Mouse (Mus musculus): ENCODE measurements around the gene Efna5. TPM values are rescaled to one million over a fixed set of nuclear protein-coding genes. Genes with fewer than 3 reads are reported as not detected.

Efna5 gene
- total and polyA plus RNA-seq, 3 experiments: 0.04 to 0.23 TPM; not detected in 1

DNA sequence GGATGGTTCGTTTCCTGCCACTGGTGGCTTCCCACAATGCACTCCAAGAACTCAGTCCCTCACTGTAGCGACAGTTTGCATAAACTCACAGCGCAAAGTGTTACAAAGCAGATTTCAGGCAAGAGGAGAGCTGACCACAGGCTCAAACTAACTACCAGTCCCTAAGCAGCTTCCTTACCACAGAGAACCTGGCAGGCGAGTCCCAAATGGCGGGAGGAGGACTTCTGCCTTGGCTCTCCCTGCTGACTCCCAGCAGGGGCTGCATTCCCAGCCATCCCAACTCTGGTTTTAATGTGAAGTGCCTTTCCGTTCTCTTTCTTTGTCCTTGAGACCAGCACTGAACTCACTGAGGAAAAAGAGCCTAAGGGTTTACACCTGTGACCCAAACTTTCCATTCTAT, 195.9 kb downstream of the Efna5 start:
- Histone ChIP-seq H3K9me3 (replicated peaks; ENCODE audit: low read length) (no peaks in the 10 kb centered on the region), H3K4me2 (ENCODE audit: insufficient read depth, low read depth, poor library complexity, severe bottlenecking) (no peak overlapping the region), H3K9ac (ENCODE audit: insufficient read depth, low read depth) (no peak overlapping the region), H3K27me3 (replicated peaks) (no peaks in the 10 kb centered on the region), H3K79me2 (replicated peaks; ENCODE audit: control insufficient read depth, extremely low read depth, insufficient read depth, poor library complexity, severe bottlenecking) (no peaks in the 10 kb centered on the region), H3K36me3 (replicated peaks in 1 of 2; ENCODE audit: control insufficient read depth in 1 of 2, insufficient read depth in 1 of 2, low read length in 1 of 2) (no peaks in the 10 kb centered on the region), H3K4me1 (ENCODE audit: control insufficient read depth in 1 of 2, insufficient read depth in 2 of 2) (peaks cover 0 to 4% of the 10 kb centered on the region in 2 experiments; a peak in 1 of 4 replicates), H3K27ac (ENCODE audit: insufficient read depth, low read depth) (no peak overlapping the region), H3K4me3 (replicated peaks in 1 of 3; ENCODE audit: low read depth in 2 of 3, low read length in 2 of 3, poor library complexity in 1 of 3) (no peak overlapping the region)
- no peak for TF ChIP-seq POLR2A (IDR thresholded peaks at IDR 0.05; ENCODE audit: low read depth, low read length)
- TF ChIP-seq RCOR1 (conservative IDR thresholded peaks at IDR 0.05; ENCODE audit: low read depth, low read length): no peak
- no peak for TF ChIP-seq BHLHE40 (IDR thresholded peaks at IDR 0.05; ENCODE audit: low read depth, low read length)
- no peak for TF ChIP-seq CTCF (conservative IDR thresholded peaks at IDR 0.05 in 1 of 2, IDR thresholded peaks at IDR 0.05 in 1 of 2; ENCODE audit: low read depth in 2 of 2, low read length in 2 of 2)
- no peak for TF ChIP-seq NRF1 (IDR thresholded peaks at IDR 0.05; ENCODE audit: low read depth, low read length)
- no peak for TF ChIP-seq CHD1 (IDR thresholded peaks at IDR 0.05; ENCODE audit: low read depth, low read length)
- no peak for TF ChIP-seq HCFC1 (IDR thresholded peaks at IDR 0.05; ENCODE audit: low read depth, low read length)
- TF ChIP-seq UBTF (IDR thresholded peaks at IDR 0.05; ENCODE audit: low read depth, low read length): no peak
- TF ChIP-seq ZMIZ1 (IDR thresholded peaks at IDR 0.05; ENCODE audit: low read depth, low read length): no peak
- TF ChIP-seq POLR2AphosphoS2 (IDR thresholded peaks at IDR 0.05; ENCODE audit: low read depth, low read length): no peak
- no peak for DNase-seq (ENCODE audit: extremely low read depth)
- in situ Hi-C loops (cut with MboI; ENCODE audit: low pct_ligation_motif_present, low pct_unique_long_range_greater_than_20kb, low sequenced_read_pairs) (no loop called here), dilution Hi-C loops (cut with MboI; ENCODE audit: extremely low pct_ligation_motif_present, extremely low pct_unique_long_range_greater_than_20kb, low sequenced_read_pairs) (no loop called here)

DNA sequence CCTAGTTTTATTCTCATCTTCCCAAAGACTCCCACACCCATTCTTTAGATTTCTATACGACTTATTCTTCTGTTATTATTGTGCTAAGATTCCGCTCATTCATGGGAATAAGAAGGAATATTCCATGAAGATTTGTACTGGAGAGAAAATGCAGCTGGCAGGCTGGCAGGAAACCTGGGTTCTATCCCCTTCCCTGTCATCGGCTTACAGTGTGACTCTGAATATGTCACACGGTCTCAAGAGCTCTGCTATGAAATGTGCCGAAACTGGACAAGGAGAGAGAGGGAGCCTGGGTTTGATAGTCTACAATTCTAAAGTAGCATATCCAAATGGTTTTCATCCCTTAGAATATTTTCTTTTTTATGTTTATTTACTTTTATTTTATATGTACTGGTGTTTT, 198.0 kb downstream of the Efna5 start:
- TF ChIP-seq JUN (IDR thresholded peaks at IDR 0.05; ENCODE audit: insufficient read depth, low read depth, low read length) (no peak), E2F4 (IDR thresholded peaks at IDR 0.05; ENCODE audit: insufficient replicate concordance, low read depth, low read length) (no peak), TBP (conservative IDR thresholded peaks at IDR 0.05; ENCODE audit: low read depth, low read length) (no peak), CHD2 (IDR thresholded peaks at IDR 0.05; ENCODE audit: low read length) (no peak), ZMIZ1 (IDR thresholded peaks at IDR 0.05; ENCODE audit: low read depth, low read length) (no peak), MYC (IDR thresholded peaks at IDR 0.05; ENCODE audit: low read depth, low read length) (no peak), NELFE (IDR thresholded peaks at IDR 0.05; ENCODE audit: low read depth, low read length) (no peak), USF2 (conservative IDR thresholded peaks at IDR 0.05; ENCODE audit: low read depth, low read length) (no peak)
- dilution Hi-C loops (cut with MboI; ENCODE audit: extremely low pct_ligation_motif_present, extremely low pct_unique_long_range_greater_than_20kb, low sequenced_read_pairs): no loop called here
- no peak overlapping the region for H3K4me2 ChIP-seq (ENCODE audit: insufficient read depth, low read depth, poor library complexity, severe bottlenecking)

More for the DNA sequence above, 198.0 kb downstream of the Efna5 start:
- H3K27me3 ChIP-seq (replicated peaks): no peaks in the 10 kb centered on the region
- H3K36me3 ChIP-seq (replicated peaks in 1 of 2; ENCODE audit: control insufficient read depth in 1 of 2, insufficient read depth in 1 of 2, low read length in 1 of 2): no peaks in the 10 kb centered on the region
- peaks cover 0 to 4% of the 10 kb centered on the region in 2 experiments; a peak in 1 of 4 replicates for H3K4me1 ChIP-seq (ENCODE audit: control insufficient read depth in 1 of 2, insufficient read depth in 2 of 2)
- H3K27ac ChIP-seq (ENCODE audit: insufficient read depth, low read depth): no peak overlapping the region
- H3K9ac ChIP-seq (ENCODE audit: insufficient read depth, low read depth): no peak overlapping the region
- in situ Hi-C loops (cut with MboI; ENCODE audit: low pct_ligation_motif_present, low pct_unique_long_range_greater_than_20kb, low sequenced_read_pairs): no loop called here
- H3K9me3 ChIP-seq (replicated peaks; ENCODE audit: low read length): no peaks in the 10 kb centered on the region
- DNase-seq (ENCODE audit: extremely low read depth): no peak
- no peak overlapping the region for H3K4me3 ChIP-seq (replicated peaks in 1 of 3; ENCODE audit: low read depth in 2 of 3, low read length in 2 of 3, poor library complexity in 1 of 3)
- H3K79me2 ChIP-seq (replicated peaks; ENCODE audit: control insufficient read depth, extremely low read depth, insufficient read depth, poor library complexity, severe bottlenecking): no peaks in the 10 kb centered on the region

All from CH12.LX (cell line).